Mouse (Mus musculus) limb, embryonic 15.5 days (tissue): ENCODE data around the gene Klf6. TPM values are rescaled to one million over a fixed set of nuclear protein-coding genes. Genes with fewer than 3 reads are reported as not detected.

Experiments used
- ATAC-seq: fragments of 200-750 bp; cut with Nextera tagmentation; 2 replicates; pipeline ENCODE4 v1.8.0; 2017; ENCODE audit warnings: low read depth, moderate TSS enrichment; ENCODE audit not compliant: insufficient number of reproducible peaks, low FRiP score, low TSS enrichment
- H3K27ac ChIP-seq: fragments of 300-500 bp; sonication (generic); 2 replicates; pipeline ENCODE4 v1.5.1; 2015; ENCODE audit warnings: moderate library complexity, mild to moderate bottlenecking, inconsistent platforms
- H3K27me3 ChIP-seq: fragments of 300-500 bp; sonication (generic); 2 replicates; pipeline ENCODE4 v1.6.1; 2015; ENCODE audit warnings: inconsistent platforms
- H3K36me3 ChIP-seq: fragments of 300-500 bp; sonication (generic); 2 replicates; pipeline ENCODE4 v1.6.1; 2015; ENCODE audit warnings: inconsistent platforms
- H3K4me1 ChIP-seq: fragments of 300-500 bp; sonication (generic); 2 replicates; pipeline ENCODE4 v1.6.1; 2015; ENCODE audit warnings: inconsistent platforms
- H3K4me2 ChIP-seq: fragments of 300-500 bp; sonication (generic); 2 replicates; pipeline ENCODE4 v1.6.1; 2015; ENCODE audit warnings: mild to moderate bottlenecking, inconsistent platforms
- H3K4me3 ChIP-seq: fragments of 300-500 bp; sonication (generic); 2 replicates; pipeline ENCODE4 v1.5.1; 2015; ENCODE audit warnings: mild to moderate bottlenecking, inconsistent platforms
- H3K9ac ChIP-seq: fragments of 300-500 bp; sonication (generic); 2 replicates; pipeline ENCODE4 v1.6.1; 2015; ENCODE audit warnings: inconsistent platforms
- H3K9me3 ChIP-seq: fragments of 300-500 bp; sonication (generic); 2 replicates; pipeline ENCODE4 v1.6.1; 2016; ENCODE audit warnings: inconsistent platforms
- WGBS: fragments of 180-500 bp; shearing (Covaris S2); methylation state at CpG from one replicate; pipeline ENCODE4 v1.1.7; 2015; 5-methylcytosine and 5-hydroxymethylcytosine counted together
- polyA plus RNA-seq: library from polyadenylated mRNA; unstranded; fragments of >200 nt; fragmentation: Nextera tagmentation; extraction: Ambion mirVana; gene quantifications from 2 replicates; pipeline ENCODE4 v1.2.1, GENCODE M21; 2015

The Klf6 gene
- polyA plus RNA-seq, 1 experiment from 2014 or later, result 116 TPM

- 89% methylated on average over 9 of the region's 9 CpGs for WGBS
- peaks cover 39% of the 10 kb centered on the region for H3K4me1 ChIP-seq
- ATAC-seq, result no peak
- peaks cover 41% of the 10 kb centered on the region for H3K36me3 ChIP-seq
- peak overlapping the region; percentile 2; the same call in 1 of the 2 replicates for H3K4me3 ChIP-seq
- no peaks in the 10 kb centered on the region for H3K27me3 ChIP-seq
- no peak overlapping the region for H3K9ac ChIP-seq
- peak overlapping the region; percentile 5; the same call in 1 of the 2 replicates for H3K4me2 ChIP-seq
- no peak overlapping the region for H3K27ac ChIP-seq
- H3K9me3 ChIP-seq, result no peaks in the 10 kb centered on the region
These were observed 3.8 kb downstream of the Klf6 start for GRCm38 (mm10) chr13:5865098-5865415.

GRCm38 (mm10) chr13:5866091-5866490, 4.8 kb downstream of the Klf6 start:
- no peak overlapping the region for H3K4me3 ChIP-seq
- H3K9me3 ChIP-seq, result no peaks in the 10 kb centered on the region
- no peak overlapping the region for H3K9ac ChIP-seq
- no peak overlapping the region for H3K27ac ChIP-seq
- WGBS, result 67% methylated on average over 6 of the region's 6 CpGs
- H3K4me1 ChIP-seq, result peaks cover 43% of the 10 kb centered on the region
- H3K27me3 ChIP-seq, result no peaks in the 10 kb centered on the region
- H3K36me3 ChIP-seq, result peaks cover 41% of the 10 kb centered on the region
- no peak for ATAC-seq
- no peak overlapping the region for H3K4me2 ChIP-seq

- ATAC-seq, result no peak
- Histone ChIP-seq H3K4me1 (peaks cover 46% of the 10 kb centered on the region), H3K27ac (no peak overlapping the region), H3K9me3 (no peaks in the 10 kb centered on the region), H3K27me3 (no peaks in the 10 kb centered on the region), H3K4me2 (no peak overlapping the region), H3K4me3 (no peak overlapping the region), H3K9ac (no peak overlapping the region), H3K36me3 (peaks cover 41% of the 10 kb centered on the region)
- WGBS, result 87% methylated on average over 5 of the region's 5 CpGs
These were observed 5.2 kb downstream of the Klf6 start for GRCm38 (mm10) chr13:5866532-5866931.

- ATAC-seq, result no peak
- H3K27me3 ChIP-seq, result no peaks in the 10 kb centered on the region
- H3K9ac ChIP-seq, result no peak overlapping the region
- no peak overlapping the region for H3K27ac ChIP-seq
- peaks cover 46% of the 10 kb centered on the region for H3K4me1 ChIP-seq
- H3K4me2 ChIP-seq, result no peak overlapping the region
- H3K4me3 ChIP-seq, result no peak overlapping the region
- H3K36me3 ChIP-seq, result peaks cover 41% of the 10 kb centered on the region
- 76% methylated on average over 8 of the region's 8 CpGs for WGBS
- H3K9me3 ChIP-seq, result no peaks in the 10 kb centered on the region
These were observed 7.1 kb downstream of the Klf6 start for GRCm38 (mm10) chr13:5868376-5868775.

GRCm38 (mm10) chr13:5869433-5869832, 8.2 kb downstream of the Klf6 start:
- peaks cover 41% of the 10 kb centered on the region for H3K36me3 ChIP-seq
- 29% methylated on average over 5 of the region's 5 CpGs for WGBS
- no peak overlapping the region for H3K4me2 ChIP-seq
- no peaks in the 10 kb centered on the region for H3K9me3 ChIP-seq
- H3K9ac ChIP-seq, result no peak overlapping the region
- no peaks in the 10 kb centered on the region for H3K27me3 ChIP-seq
- H3K4me1 ChIP-seq, result peaks cover 40% of the 10 kb centered on the region
- ATAC-seq, result no peak
- H3K4me3 ChIP-seq, result no peak overlapping the region
- H3K27ac ChIP-seq, result peak overlapping the region; percentile 75

- Histone ChIP-seq H3K9me3 (no peaks in the 10 kb centered on the region), H3K9ac (no peak overlapping the region), H3K4me3 (no peak overlapping the region), H3K4me1 (peaks cover 37% of the 10 kb centered on the region), H3K36me3 (peaks cover 38% of the 10 kb centered on the region), H3K27me3 (no peaks in the 10 kb centered on the region), H3K4me2 (no peak overlapping the region), H3K27ac (peak overlapping the region; percentile 75)
- no peak for ATAC-seq
- 12% methylated on average over 7 of the region's 7 CpGs for WGBS
These were observed 8.6 kb downstream of the Klf6 start for GRCm38 (mm10) chr13:5869842-5870241.

- Histone ChIP-seq H3K4me3 (no peak overlapping the region), H3K9me3 (no peaks in the 10 kb centered on the region), H3K36me3 (peaks cover 30% of the 10 kb centered on the region), H3K9ac (no peak overlapping the region), H3K4me2 (no peak overlapping the region), H3K4me1 (peaks cover 29% of the 10 kb centered on the region), H3K27me3 (no peaks in the 10 kb centered on the region), H3K27ac (peak overlapping the region; percentile 63)
- 0 out of 2 replicates have a peak, but pooled peaks have one; percentile 26 for ATAC-seq
- WGBS, result 23% methylated on average over 15 of the region's 15 CpGs
These were observed 9.3 kb downstream of the Klf6 start for GRCm38 (mm10) chr13:5870382-5871272.

- peak overlapping the region; percentile 35; the same call in 1 of the 2 replicates for H3K27ac ChIP-seq
- 65% methylated on average over 7 of the region's 7 CpGs for WGBS
These were observed 10.1 kb downstream of the Klf6 start for GRCm38 (mm10) chr13:5871414-5871813.

GRCm38 (mm10) chr13:5873681-5874080, 12.4 kb downstream of the Klf6 start:
- Histone ChIP-seq H3K4me2 (no peak overlapping the region), H3K4me1 (peaks cover 18% of the 10 kb centered on the region), H3K9me3 (no peaks in the 10 kb centered on the region), H3K27me3 (no peaks in the 10 kb centered on the region), H3K4me3 (no peak overlapping the region), H3K27ac (no peak overlapping the region), H3K36me3 (0 out of 2 replicates have a peak, but pooled peaks cover under 1% of the 10 kb centered on the region), H3K9ac (no peak overlapping the region)
- ATAC-seq, result no peak
- WGBS, result 80% methylated on average over 3 of the region's 3 CpGs

More at GRCm38 (mm10) chr13:5871414-5871813, 10.1 kb downstream of the Klf6 start:
- Histone ChIP-seq H3K4me2 (no peak overlapping the region), H3K9ac (no peak overlapping the region), H3K36me3 (peaks cover 22% of the 10 kb centered on the region), H3K4me3 (no peak overlapping the region), H3K27me3 (no peaks in the 10 kb centered on the region), H3K9me3 (no peaks in the 10 kb centered on the region), H3K4me1 (peaks cover 23% of the 10 kb centered on the region)
- ATAC-seq, result no peak

- H3K36me3 ChIP-seq, result no peaks in the 10 kb centered on the region
- no peak for ATAC-seq
- no peak overlapping the region for H3K27ac ChIP-seq
- peaks cover 7% of the 10 kb centered on the region for H3K4me1 ChIP-seq
- H3K27me3 ChIP-seq, result no peaks in the 10 kb centered on the region
- WGBS, result 89% methylated on average over 3 of the region's 3 CpGs
- no peaks in the 10 kb centered on the region for H3K9me3 ChIP-seq
- H3K4me2 ChIP-seq, result no peak overlapping the region
- H3K4me3 ChIP-seq, result no peak overlapping the region
- H3K9ac ChIP-seq, result no peak overlapping the region
These were observed 14.2 kb downstream of the Klf6 start for GRCm38 (mm10) chr13:5875478-5875877.

GRCm38 (mm10) chr13:5878748-5879147, 17.5 kb downstream of the Klf6 start:
- Histone ChIP-seq H3K36me3 (no peaks in the 10 kb centered on the region), H3K27ac (no peak overlapping the region), H3K4me1 (no peaks in the 10 kb centered on the region), H3K9me3 (no peaks in the 10 kb centered on the region), H3K4me2 (no peak overlapping the region), H3K9ac (no peak overlapping the region), H3K27me3 (no peaks in the 10 kb centered on the region), H3K4me3 (no peak overlapping the region)
- ATAC-seq, result no peak
- WGBS, result 61% methylated on average over 4 of the region's 4 CpGs

- Histone ChIP-seq H3K27me3 (no peaks in the 10 kb centered on the region), H3K9ac (no peak overlapping the region), H3K27ac (no peak overlapping the region), H3K4me1 (no peaks in the 10 kb centered on the region), H3K36me3 (no peaks in the 10 kb centered on the region), H3K4me2 (no peak overlapping the region), H3K4me3 (no peak overlapping the region), H3K9me3 (no peaks in the 10 kb centered on the region)
- whole genome bisulfite sequencing, result 81% methylated on average over 4 of the region's 4 CpGs
- no peak for ATAC-seq
These were observed 25.5 kb downstream of the Klf6 start for GRCm38 (mm10) chr13:5886810-5887209.
